Mouse (Mus musculus): ENCODE measurements around the gene Vwce. TPM values are rescaled to one million over a fixed set of nuclear protein-coding genes. Genes with fewer than 3 reads are reported as not detected.

The Vwce gene
- polyA plus RNA-seq, 1 experiment from 2014 or later, result 2.3 TPM

GRCm38 (mm10) chr19:10603660-10604523, 30.1 kb upstream of the Vwce start:
- Histone ChIP-seq H3K9ac (no peak overlapping the region), H3K36me3 (peaks cover 16% of the 10 kb centered on the region; the same call in 1 of the 2 replicates)

GRCm38 (mm10) chr19:10604534-10604933, 29.5 kb upstream of the Vwce start:
- Histone ChIP-seq H3K4me1 (peaks cover 33% of the 10 kb centered on the region), H3K4me3 (replicated peaks) (peak overlapping the region; percentile 70), H3K36me3 (peaks cover 20% of the 10 kb centered on the region; the same call in 1 of the 2 replicates), H3K27ac (peak overlapping the region; percentile 95), H3K27me3 (replicated peaks) (no peaks in the 10 kb centered on the region), H3K9ac (peak overlapping the region; percentile 48), H3K9me3 (no peaks in the 10 kb centered on the region), H3K4me2 (peak overlapping the region; percentile 75)
- 47% methylated on average over 3 of the region's 3 CpGs for WGBS
- ATAC-seq (ENCODE audit: insufficient read depth, low FRiP score, low read depth), result no peak

More at GRCm38 (mm10) chr19:10603660-10604523, 30.1 kb upstream of the Vwce start:
- peak overlapping the region; percentile 75; the same call in 1 of the 2 replicates for H3K4me2 ChIP-seq
- no peaks in the 10 kb centered on the region for H3K27me3 ChIP-seq (replicated peaks)
- WGBS, result 78% methylated on average over 18 of the region's 18 CpGs
- no peak overlapping the region for H3K27ac ChIP-seq
- no peak for ATAC-seq (ENCODE audit: insufficient read depth, low FRiP score, low read depth)
- peaks cover 33% of the 10 kb centered on the region for H3K4me1 ChIP-seq
- no peaks in the 10 kb centered on the region for H3K9me3 ChIP-seq
- H3K4me3 ChIP-seq (replicated peaks), result no peak overlapping the region

- Histone ChIP-seq H3K36me3 (peaks cover 26% of the 10 kb centered on the region), H3K4me1 (peaks cover 33% of the 10 kb centered on the region), H3K4me3 (replicated peaks) (peak within 1 kb of the TSS; percentile 70), H3K27ac (peak within 1 kb of the TSS; percentile 95), H3K9me3 (no peaks in the 10 kb centered on the region), H3K4me2 (peak within 1 kb of the TSS; percentile 75), H3K9ac (peak within 1 kb of the TSS; percentile 94), H3K27me3 (replicated peaks) (no peaks in the 10 kb centered on the region)
- peak; percentile 98 for ATAC-seq (ENCODE audit: insufficient read depth, low FRiP score, low read depth)
- 0% methylated on average over 48 of the region's 49 CpGs for WGBS
These were observed 28.6 kb upstream of the Vwce start, which contains the start of the genes Ddb1 and Tkfc for GRCm38 (mm10) chr19:10605293-10605900. Gene Ddb1, plus strand, starts transcription at chr19:10605327. Gene Tkfc, minus strand, starts transcription at chr19:10605654.

GRCm38 (mm10) chr19:10605901-10606622, 28.0 kb upstream of the Vwce start:
- Histone ChIP-seq H3K9me3 (no peaks in the 10 kb centered on the region), H3K4me1 (peaks cover 33% of the 10 kb centered on the region), H3K27ac (peak overlapping the region; percentile 94), H3K4me2 (peak overlapping the region; percentile 75), H3K9ac (peak overlapping the region; percentile 94), H3K36me3 (peaks cover 33% of the 10 kb centered on the region), H3K4me3 (replicated peaks) (peak overlapping the region; percentile 70), H3K27me3 (replicated peaks) (no peaks in the 10 kb centered on the region)
- ATAC-seq (ENCODE audit: insufficient read depth, low FRiP score, low read depth), result no peak
- WGBS, result 5% methylated on average over 20 of the region's 20 CpGs

GRCm38 (mm10) chr19:10608573-10609240, 25.3 kb upstream of the Vwce start:
- Histone ChIP-seq H3K9ac (no peak overlapping the region), H3K4me1 (peaks cover 30% of the 10 kb centered on the region), H3K27me3 (replicated peaks) (no peaks in the 10 kb centered on the region), H3K27ac (no peak overlapping the region), H3K9me3 (no peaks in the 10 kb centered on the region), H3K4me2 (no peak overlapping the region), H3K36me3 (peaks cover 58% of the 10 kb centered on the region), H3K4me3 (replicated peaks) (no peak overlapping the region)
- 62% methylated on average over 5 of the region's 5 CpGs for WGBS
- ATAC-seq (ENCODE audit: insufficient read depth, low FRiP score, low read depth), result no peak

- peak overlapping the region; percentile 96 for H3K4me2 ChIP-seq
- WGBS, result 4% methylated on average over 21 of the region's 21 CpGs
- no peaks in the 10 kb centered on the region for H3K27me3 ChIP-seq (replicated peaks)
- H3K36me3 ChIP-seq, result 0 out of 2 replicates have a peak, but pooled peaks cover 5% of the 10 kb centered on the region
- peaks cover 18% of the 10 kb centered on the region for H3K4me1 ChIP-seq
- peak; percentile 86 for ATAC-seq (ENCODE audit: insufficient read depth, low FRiP score, low read depth)
- H3K9ac ChIP-seq, result peak overlapping the region; percentile 50
- peak overlapping the region; percentile 45 for H3K4me3 ChIP-seq (replicated peaks)
- no peaks in the 10 kb centered on the region for H3K9me3 ChIP-seq
- 0 out of 2 replicates have a peak overlapping the region, but pooled peaks have one; percentile 7 for H3K27ac ChIP-seq
These were observed 882 bp downstream of the Vwce start for GRCm38 (mm10) chr19:10634872-10635318.

- WGBS, result 38% methylated on average over 7 of the region's 7 CpGs
- Histone ChIP-seq H3K9me3 (no peaks in the 10 kb centered on the region), H3K4me2 (no peak overlapping the region), H3K36me3 (no peaks in the 10 kb centered on the region), H3K9ac (no peak overlapping the region), H3K4me1 (peaks cover 18% of the 10 kb centered on the region), H3K27me3 (replicated peaks) (no peaks in the 10 kb centered on the region), H3K27ac (no peak overlapping the region), H3K4me3 (replicated peaks) (no peak overlapping the region)
- no peak for ATAC-seq (ENCODE audit: insufficient read depth, low FRiP score, low read depth)
These were observed 3.8 kb downstream of the Vwce start for GRCm38 (mm10) chr19:10637840-10638239.

- Histone ChIP-seq H3K27me3 (replicated peaks) (no peaks in the 10 kb centered on the region), H3K4me2 (peak overlapping the region; percentile 25; the same call in 1 of the 2 replicates), H3K9ac (no peak overlapping the region), H3K4me1 (peaks cover 2% of the 10 kb centered on the region), H3K27ac (no peak overlapping the region), H3K36me3 (no peaks in the 10 kb centered on the region), H3K4me3 (replicated peaks) (no peak overlapping the region), H3K9me3 (no peaks in the 10 kb centered on the region)
- WGBS, result 8% methylated on average over 5 of the region's 5 CpGs
- no peak for ATAC-seq (ENCODE audit: insufficient read depth, low FRiP score, low read depth)
These were observed 6.1 kb downstream of the Vwce start for GRCm38 (mm10) chr19:10640080-10640479.

GRCm38 (mm10) chr19:10640589-10641378, 6.8 kb downstream of the Vwce start:
- no peak overlapping the region for H3K4me3 ChIP-seq (replicated peaks)
- no peaks in the 10 kb centered on the region for H3K9me3 ChIP-seq
- peak overlapping the region; percentile 25; the same call in 1 of the 2 replicates for H3K4me2 ChIP-seq
- ATAC-seq (ENCODE audit: insufficient read depth, low FRiP score, low read depth), result no peak
- no peak overlapping the region for H3K27ac ChIP-seq
- no peak overlapping the region for H3K9ac ChIP-seq
- H3K36me3 ChIP-seq, result no peaks in the 10 kb centered on the region
- H3K27me3 ChIP-seq (replicated peaks), result no peaks in the 10 kb centered on the region
- 44% methylated on average over 13 of the region's 13 CpGs for WGBS
- H3K4me1 ChIP-seq, result no peaks in the 10 kb centered on the region

- H3K27ac ChIP-seq, result no peak overlapping the region
- H3K36me3 ChIP-seq, result no peaks in the 10 kb centered on the region
- ATAC-seq (ENCODE audit: insufficient read depth, low FRiP score, low read depth), result no peak
- H3K4me2 ChIP-seq, result no peak overlapping the region
- H3K4me3 ChIP-seq (replicated peaks), result no peak overlapping the region
- H3K9ac ChIP-seq, result no peak overlapping the region
- H3K9me3 ChIP-seq, result no peaks in the 10 kb centered on the region
- H3K4me1 ChIP-seq, result no peaks in the 10 kb centered on the region
- no peaks in the 10 kb centered on the region for H3K27me3 ChIP-seq (replicated peaks)
- WGBS, result 86% methylated on average over 2 of the region's 2 CpGs
These were observed 11.6 kb downstream of the Vwce start for GRCm38 (mm10) chr19:10645616-10646015.

All from stomach, embryonic 15.5 days (tissue).